Mouse (Mus musculus): ENCODE measurements around the gene Gm12845.

- TF ChIP-seq CTCF (IDR thresholded peaks at IDR 0.05; ENCODE audit: low read depth, low read length): no peak
- TF ChIP-seq POLR2A (IDR thresholded peaks at IDR 0.05; ENCODE audit: insufficient read depth, low read length): no peak
- TF ChIP-seq EP300 (IDR thresholded peaks at IDR 0.05; ENCODE audit: insufficient read depth, low read depth, low read length): no peak
Measured at GRCm38 (mm10) chr4:117680963-117681362, 43.2 kb upstream of the Gm12845 start.

All from ES-Bruce4 (cell line).